Mouse (Mus musculus): ENCODE data around the gene Stac2. TPM values are rescaled to one million over a fixed set of nuclear protein-coding genes. Genes with fewer than 3 reads are reported as not detected.

Stac2 gene
- polyA plus RNA-seq, 1 experiment from 2014 or later, result 3.9 TPM

DNA sequence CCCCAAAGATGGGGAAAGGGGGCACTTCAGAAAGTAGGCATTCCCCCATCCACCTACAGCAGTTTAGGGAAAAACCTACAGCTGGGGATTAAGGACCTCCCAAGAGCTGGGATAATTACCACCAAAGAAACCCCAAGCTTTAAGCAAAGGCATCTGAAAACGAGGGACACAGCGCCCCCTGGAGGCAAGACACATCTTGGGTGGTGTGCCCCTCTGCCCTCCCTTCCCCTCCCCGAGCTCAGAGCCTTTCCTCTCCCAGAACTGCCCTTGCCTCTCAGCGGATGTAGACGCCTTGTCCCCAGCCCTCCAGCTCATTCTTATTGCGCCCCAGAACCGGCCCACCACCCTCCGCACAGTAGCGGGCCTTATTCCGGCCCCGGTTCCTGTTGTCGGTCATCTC lies 50.6 kb downstream of the Stac2 start:
- WGBS, result 9% methylated on average over 12 of the region's 12 CpGs
- H3K4me3 ChIP-seq, result no peak overlapping the region
- H3K27me3 ChIP-seq (replicated peaks), result no peaks in the 10 kb centered on the region
- no peak for ATAC-seq (replicated peaks)
- H3K4me1 ChIP-seq, result peaks cover 9% of the 10 kb centered on the region; the same call in 1 of the 2 replicates
- H3K9me3 ChIP-seq, result no peaks in the 10 kb centered on the region
- no peak overlapping the region for H3K27ac ChIP-seq
- H3K36me3 ChIP-seq (replicated peaks), result peaks cover 16% of the 10 kb centered on the region
- no peak overlapping the region for H3K4me2 ChIP-seq
- H3K9ac ChIP-seq, result no peak overlapping the region

DNA sequence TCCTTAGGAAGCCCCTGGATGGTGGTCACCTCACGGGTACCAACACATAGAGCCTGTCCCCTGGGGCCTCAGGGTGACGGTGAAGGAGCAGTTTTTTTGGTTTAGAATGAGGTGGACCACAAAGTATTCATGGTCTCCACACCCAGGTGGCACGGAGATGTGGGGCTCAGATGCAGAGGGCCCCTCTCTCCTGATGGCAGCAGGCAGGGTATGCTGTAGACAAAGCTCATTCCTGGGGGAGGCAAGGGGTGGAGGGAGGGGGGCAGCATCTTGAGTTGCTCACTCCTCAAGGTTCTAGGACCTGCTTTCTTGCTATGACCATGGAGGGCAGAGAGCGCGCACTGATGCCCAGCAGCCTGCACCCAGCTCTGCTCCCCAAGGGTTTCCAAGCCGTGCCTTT lies 51.3 kb downstream of the Stac2 start:
- Histone ChIP-seq H3K9me3 (no peaks in the 10 kb centered on the region), H3K27ac (no peak overlapping the region), H3K4me2 (no peak overlapping the region), H3K4me1 (peaks cover 9% of the 10 kb centered on the region; the same call in 1 of the 2 replicates), H3K4me3 (no peak overlapping the region), H3K27me3 (replicated peaks) (no peaks in the 10 kb centered on the region), H3K36me3 (replicated peaks) (peaks cover 16% of the 10 kb centered on the region), H3K9ac (no peak overlapping the region)
- 60% methylated on average over 6 of the region's 6 CpGs for WGBS
- no peak for ATAC-seq (replicated peaks)

DNA sequence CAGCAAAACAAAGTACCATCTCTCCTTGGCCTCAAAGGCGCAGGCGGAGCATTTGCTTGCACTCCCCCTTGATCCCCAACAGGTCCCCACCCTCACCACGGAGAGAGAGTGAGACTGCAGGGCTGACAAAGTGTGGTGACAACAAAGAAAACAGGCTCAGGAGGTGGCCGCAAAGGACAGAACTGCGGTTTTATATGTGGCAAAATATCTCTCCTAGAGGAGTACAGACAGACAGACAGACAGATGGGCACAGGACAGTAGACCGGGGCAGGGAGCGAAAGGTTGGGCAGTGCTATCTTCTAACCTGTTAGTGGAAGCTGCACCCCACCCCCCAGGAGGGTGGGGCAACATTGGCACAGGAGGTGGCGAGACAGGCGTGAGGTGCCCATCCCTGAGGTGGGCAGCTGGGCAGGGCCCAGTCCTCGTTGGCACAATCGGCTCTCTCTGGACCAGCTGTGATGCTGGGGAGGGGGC lies 51.9 kb downstream of the Stac2 start:
- H3K4me3 ChIP-seq, result no peak overlapping the region
- H3K9me3 ChIP-seq, result no peaks in the 10 kb centered on the region
- H3K9ac ChIP-seq, result no peak overlapping the region
- no peak for ATAC-seq (replicated peaks)
- peaks cover 9% of the 10 kb centered on the region; the same call in 1 of the 2 replicates for H3K4me1 ChIP-seq
- peaks cover 16% of the 10 kb centered on the region for H3K36me3 ChIP-seq (replicated peaks)
- no peaks in the 10 kb centered on the region for H3K27me3 ChIP-seq (replicated peaks)
- H3K4me2 ChIP-seq, result no peak overlapping the region
- WGBS, result 37% methylated on average over 11 of the region's 11 CpGs
- H3K27ac ChIP-seq, result no peak overlapping the region

DNA sequence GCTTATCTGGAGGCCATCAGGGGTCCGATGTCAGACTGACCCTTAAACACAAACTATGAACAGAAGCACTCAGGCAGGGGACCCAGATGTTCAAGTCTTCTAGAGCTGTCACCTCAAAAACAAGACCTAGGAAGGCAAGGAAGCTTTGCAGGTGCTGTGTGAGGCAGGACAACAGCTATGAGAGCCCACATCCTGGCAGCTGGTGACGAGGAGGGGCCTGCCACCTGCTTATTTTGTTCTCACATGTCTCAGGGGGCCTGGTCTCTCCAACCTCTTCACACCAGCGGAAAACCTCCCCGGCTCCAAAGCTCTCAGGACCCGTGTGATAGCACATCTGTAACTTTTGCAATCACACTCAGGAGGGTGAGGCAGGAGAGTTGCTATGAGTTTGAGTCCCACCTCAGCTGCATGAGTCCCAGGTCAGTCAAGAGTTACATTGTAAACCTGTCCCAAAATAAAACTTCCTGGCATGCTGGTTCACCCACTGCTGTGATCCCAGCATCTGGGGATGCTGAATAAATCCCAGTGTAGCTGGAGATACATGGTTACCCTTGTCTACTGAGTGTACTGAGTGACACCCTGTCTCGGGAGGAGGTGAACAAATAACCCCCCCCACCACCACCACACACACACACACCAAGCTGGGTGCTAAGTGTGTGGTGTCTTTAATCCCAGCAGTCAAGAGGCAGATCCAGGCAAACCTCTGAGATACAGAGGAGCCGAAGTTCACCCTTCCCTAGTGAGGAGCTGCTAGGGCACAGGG lies 52.7 kb downstream of the Stac2 start:
- Histone ChIP-seq H3K27ac (no peak overlapping the region), H3K4me2 (no peak overlapping the region), H3K9me3 (no peaks in the 10 kb centered on the region), H3K9ac (no peak overlapping the region), H3K27me3 (replicated peaks) (0 out of 2 replicates have a peak, but pooled peaks cover 3% of the 10 kb centered on the region), H3K4me3 (no peak overlapping the region), H3K36me3 (replicated peaks) (peaks cover 14% of the 10 kb centered on the region), H3K4me1 (peaks cover 14% of the 10 kb centered on the region)
- no peak for ATAC-seq (replicated peaks)
- WGBS, result 47% methylated on average over 7 of the region's 7 CpGs

DNA sequence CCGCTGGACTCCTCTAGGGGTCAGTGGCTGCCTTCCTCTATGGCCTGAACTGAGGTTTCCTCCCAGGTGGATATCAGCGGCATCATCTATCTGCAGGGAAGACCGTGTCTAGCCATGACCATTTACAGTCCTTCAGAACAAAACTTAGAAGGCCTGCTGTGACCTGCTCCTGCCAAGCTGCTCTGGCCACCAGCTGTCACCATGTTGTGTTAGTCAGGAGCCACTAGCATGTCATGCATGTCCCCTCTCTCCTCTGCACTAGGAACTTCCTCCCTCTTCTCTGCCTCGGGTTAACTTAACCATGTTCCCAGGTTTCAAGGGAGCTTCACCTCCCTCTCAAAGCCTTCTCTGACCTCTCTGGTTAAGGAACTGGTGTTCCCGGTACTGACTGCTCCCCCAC lies 53.5 kb downstream of the Stac2 start:
- H3K4me2 ChIP-seq, result no peak overlapping the region
- H3K36me3 ChIP-seq (replicated peaks), result peaks cover 6% of the 10 kb centered on the region
- WGBS, result 66% methylated on average over 5 of the region's 5 CpGs
- H3K9ac ChIP-seq, result no peak overlapping the region
- no peak for ATAC-seq (replicated peaks)
- H3K27me3 ChIP-seq (replicated peaks), result peaks cover 4% of the 10 kb centered on the region; the same call in 1 of the 2 replicates
- H3K4me1 ChIP-seq, result peaks cover 22% of the 10 kb centered on the region
- no peak overlapping the region for H3K4me3 ChIP-seq
- H3K27ac ChIP-seq, result no peak overlapping the region
- no peaks in the 10 kb centered on the region for H3K9me3 ChIP-seq

DNA sequence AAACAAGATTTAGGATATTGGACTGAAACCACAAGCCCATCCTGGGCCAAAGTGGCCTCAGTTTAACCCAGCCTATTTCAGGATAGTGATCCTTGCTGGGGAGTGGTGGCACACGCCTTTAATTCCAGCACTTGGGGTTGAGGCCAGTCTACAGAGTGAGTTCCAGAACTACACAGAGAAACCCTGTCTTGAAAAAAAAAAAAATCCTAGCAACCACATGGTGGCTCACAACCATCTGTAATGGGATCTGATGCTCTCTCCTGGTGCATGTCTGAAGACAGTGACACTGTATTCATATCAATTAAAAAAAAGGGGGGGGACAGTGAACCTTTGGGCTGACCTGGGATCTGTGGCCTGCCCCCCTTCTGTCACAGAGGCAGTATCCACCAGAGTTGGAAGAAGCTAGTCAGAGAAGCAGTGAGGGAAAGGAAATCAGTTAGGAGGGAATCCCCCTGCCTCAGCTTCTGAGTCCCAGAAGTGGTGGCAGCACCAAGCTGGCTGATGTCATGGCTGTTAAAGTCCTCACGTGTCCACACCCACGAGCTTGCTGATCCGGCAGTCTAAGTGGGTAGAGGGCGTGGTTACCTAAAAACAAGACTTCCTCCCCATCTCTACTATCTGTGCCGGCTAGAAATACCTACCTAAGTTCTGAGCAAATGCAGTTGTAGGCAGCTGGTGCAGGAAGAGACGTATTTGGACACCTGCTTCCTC lies 54.2 kb downstream of the Stac2 start:
- Histone ChIP-seq H3K9me3 (no peaks in the 10 kb centered on the region), H3K36me3 (replicated peaks) (no peaks in the 10 kb centered on the region), H3K4me3 (no peak overlapping the region), H3K27ac (no peak overlapping the region), H3K4me1 (peaks cover 25% of the 10 kb centered on the region), H3K27me3 (replicated peaks) (peaks cover 9% of the 10 kb centered on the region; the same call in 1 of the 2 replicates), H3K4me2 (no peak overlapping the region), H3K9ac (no peak overlapping the region)
- 68% methylated on average over 7 of the region's 7 CpGs for WGBS
- ATAC-seq (replicated peaks), result no peak

DNA sequence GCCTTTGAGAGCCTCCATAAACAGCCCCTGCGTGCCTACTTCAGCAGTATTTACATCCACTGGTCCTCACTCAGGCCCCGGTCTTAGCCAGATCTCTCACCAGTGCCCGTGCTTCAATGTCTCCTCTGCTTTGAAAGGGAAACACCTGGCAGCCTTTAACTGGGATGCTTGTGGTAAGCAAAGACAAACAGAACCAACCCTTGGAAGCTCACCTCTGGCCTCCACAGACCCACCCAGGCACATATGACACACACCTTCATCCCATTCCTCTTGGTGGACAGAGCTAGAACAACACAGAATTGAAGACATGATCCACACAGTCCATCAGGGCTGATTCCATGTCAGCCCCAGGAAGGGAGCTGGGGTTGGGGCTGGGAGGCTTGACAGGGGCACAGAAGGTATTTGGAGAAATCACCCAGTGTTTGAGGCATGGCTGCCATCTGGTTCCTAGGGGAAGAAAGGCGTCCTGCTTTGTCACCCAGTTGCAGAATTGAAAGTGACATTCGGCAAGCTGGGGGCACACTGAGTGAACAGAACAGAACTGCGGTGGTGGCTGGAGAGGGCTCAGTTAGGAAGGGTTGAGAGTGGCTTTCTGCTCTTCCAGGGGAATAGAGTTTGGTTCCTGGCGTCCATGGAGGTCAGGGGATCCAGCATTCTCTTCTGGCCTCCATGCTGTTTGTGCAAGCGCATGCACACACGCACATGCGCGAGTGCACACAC lies 55.0 kb downstream of the Stac2 start:
- Histone ChIP-seq H3K4me2 (no peak overlapping the region), H3K9me3 (no peaks in the 10 kb centered on the region), H3K4me1 (peaks cover 24% of the 10 kb centered on the region), H3K27ac (no peak overlapping the region), H3K4me3 (no peak overlapping the region), H3K27me3 (replicated peaks) (peaks cover 9% of the 10 kb centered on the region; the same call in 1 of the 2 replicates), H3K9ac (no peak overlapping the region), H3K36me3 (replicated peaks) (no peaks in the 10 kb centered on the region)
- WGBS, result 82% methylated on average over 11 of the region's 11 CpGs
- no peak for ATAC-seq (replicated peaks)

DNA sequence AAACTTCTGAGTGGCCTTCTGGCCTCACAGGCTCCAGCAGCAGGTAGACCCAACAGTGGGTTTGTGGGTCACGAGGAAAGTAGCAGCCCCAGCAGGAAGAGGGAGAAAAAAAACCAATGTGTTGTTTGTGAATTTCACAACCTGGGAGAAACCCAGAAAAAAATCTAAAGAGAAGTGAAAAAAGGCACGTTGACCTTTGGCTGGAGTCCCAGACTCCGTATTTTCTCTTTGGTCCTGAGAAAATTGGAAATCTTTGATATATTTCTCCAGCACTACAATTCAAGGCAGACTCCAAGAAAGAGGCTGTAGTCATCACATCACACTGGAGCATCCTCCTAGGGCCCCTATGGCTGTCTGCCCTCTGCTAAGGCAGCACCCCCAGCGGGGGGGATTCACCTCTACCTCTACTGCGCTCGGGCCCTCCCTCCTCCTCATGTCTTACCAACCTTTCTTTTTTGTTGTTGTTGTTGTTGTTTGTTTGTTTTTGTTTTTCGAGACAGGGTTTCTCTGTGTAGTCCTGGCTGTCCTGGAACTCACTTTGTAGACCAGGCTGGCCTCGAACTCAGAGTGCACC lies 55.8 kb downstream of the Stac2 start:
- Histone ChIP-seq H3K9ac (no peak overlapping the region), H3K36me3 (replicated peaks) (no peaks in the 10 kb centered on the region), H3K27ac (no peak overlapping the region), H3K4me3 (no peak overlapping the region), H3K9me3 (no peaks in the 10 kb centered on the region), H3K4me1 (peaks cover 19% of the 10 kb centered on the region), H3K27me3 (replicated peaks) (peaks cover 9% of the 10 kb centered on the region; the same call in 1 of the 2 replicates), H3K4me2 (no peak overlapping the region)
- WGBS, result 80% methylated on average over 8 of the region's 8 CpGs
- ATAC-seq (replicated peaks), result no peak

DNA sequence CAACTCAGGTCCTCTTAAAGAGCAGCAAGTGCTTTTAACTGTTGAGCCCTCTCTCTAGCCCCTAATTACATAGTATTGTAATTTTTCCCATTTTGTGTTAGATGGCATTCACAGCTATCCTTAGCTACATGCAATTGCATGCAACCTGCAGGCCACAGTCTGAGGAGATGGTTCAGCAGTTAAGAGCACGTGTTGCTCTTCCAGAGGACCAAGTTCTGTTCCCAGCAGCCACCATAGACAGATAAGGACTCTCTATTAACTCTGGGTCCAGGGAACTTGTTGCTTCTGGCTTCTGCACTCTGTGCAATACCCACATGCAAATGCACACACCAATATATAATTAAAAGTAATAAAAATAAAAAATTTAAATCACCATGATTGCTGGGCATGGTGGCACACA lies 56.6 kb downstream of the Stac2 start:
- Histone ChIP-seq H3K4me1 (peaks cover 19% of the 10 kb centered on the region), H3K36me3 (replicated peaks) (no peaks in the 10 kb centered on the region), H3K4me2 (no peak overlapping the region), H3K9me3 (no peaks in the 10 kb centered on the region), H3K27ac (no peak overlapping the region), H3K4me3 (no peak overlapping the region), H3K9ac (no peak overlapping the region), H3K27me3 (replicated peaks) (peaks cover 9% of the 10 kb centered on the region; the same call in 1 of the 2 replicates)
- no peak for ATAC-seq (replicated peaks)
- 47% methylated on average over 1 of the region's 1 CpGs for WGBS

DNA sequence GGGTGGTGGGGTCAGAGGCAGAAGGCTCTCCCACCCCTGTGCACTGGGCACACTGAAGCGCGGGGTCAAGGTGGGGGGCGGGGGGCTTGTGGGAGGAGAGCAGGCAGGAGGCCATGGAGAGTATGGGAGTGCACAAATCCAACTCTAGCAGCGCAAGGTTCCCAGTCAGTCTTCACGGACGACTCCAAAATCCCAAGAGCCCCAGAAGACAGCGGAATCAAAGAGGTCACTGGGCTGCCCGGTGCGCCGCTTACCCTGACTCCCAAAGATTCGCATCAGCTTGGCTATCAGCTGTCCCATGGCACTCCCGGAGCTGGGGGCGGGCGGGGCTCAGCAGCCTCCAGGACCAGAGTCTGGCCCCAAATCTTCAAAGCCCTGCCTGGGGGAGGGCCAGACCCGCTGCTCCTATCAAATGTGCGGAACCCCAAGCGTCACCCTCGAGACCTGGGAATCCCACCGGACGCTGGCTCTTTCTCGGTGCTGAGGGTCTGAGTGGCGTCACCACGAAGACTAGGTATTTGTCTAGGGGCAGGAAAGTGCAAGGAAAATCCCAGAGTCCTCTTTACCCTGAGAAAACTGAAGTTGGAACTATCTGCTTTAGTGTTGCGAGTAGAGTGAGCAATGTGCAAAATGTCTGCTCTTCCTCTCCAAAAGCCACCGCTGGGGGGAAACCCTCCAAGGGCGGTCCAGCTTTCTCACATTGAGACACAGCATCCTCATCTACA lies 57.5 kb downstream of the Stac2 start, which contains the start of gene Arl5c:
Gene Arl5c (minus strand): TSS at position 618 of the 725 bp plus-strand sequence.
- Histone ChIP-seq H3K9ac (peak within 1 kb of the TSS; percentile 28), H3K9me3 (no peaks in the 10 kb centered on the region), H3K27ac (no peak within 1 kb of the TSS), H3K4me2 (peak within 1 kb of the TSS; percentile 80), H3K4me1 (peaks cover 19% of the 10 kb centered on the region), H3K4me3 (peak within 1 kb of the TSS; percentile 41), H3K27me3 (replicated peaks) (peaks cover 9% of the 10 kb centered on the region; the same call in 1 of the 2 replicates), H3K36me3 (replicated peaks) (no peaks in the 10 kb centered on the region)
- peak; percentile 54 for ATAC-seq (replicated peaks)
- under 1% methylated on average over 26 of the region's 26 CpGs for WGBS

DNA sequence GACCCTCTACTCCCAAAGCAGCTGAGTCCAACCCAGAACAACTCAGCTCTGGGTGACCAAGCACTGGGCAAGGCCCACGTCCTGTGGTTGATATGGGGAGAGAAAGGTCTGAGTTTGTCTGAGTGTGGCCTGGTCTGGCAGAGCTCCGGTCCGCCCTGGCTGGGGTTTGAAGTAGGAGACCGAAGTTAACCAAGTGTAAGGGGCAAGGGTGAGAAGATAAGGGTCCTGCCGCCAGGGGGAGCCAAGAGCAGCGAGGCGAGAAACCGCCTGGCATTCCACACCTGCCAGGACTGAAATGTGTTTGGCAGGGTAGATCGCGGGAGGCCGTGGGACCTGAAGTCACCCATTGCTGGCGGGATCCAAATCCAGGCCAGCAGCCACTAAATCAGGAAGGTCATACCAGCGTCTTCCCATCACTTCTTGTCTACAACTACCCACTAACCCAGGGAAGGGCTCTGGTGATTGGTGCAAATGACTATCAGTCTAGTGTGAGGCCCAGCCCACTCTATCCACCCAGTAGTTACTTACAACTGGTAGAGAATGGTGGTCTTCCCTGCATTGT lies 58.6 kb downstream of the Stac2 start:
- Histone ChIP-seq H3K27ac (no peak overlapping the region), H3K9me3 (no peaks in the 10 kb centered on the region), H3K9ac (peak overlapping the region; percentile 28; the same call in 1 of the 2 replicates), H3K27me3 (replicated peaks) (peaks cover 9% of the 10 kb centered on the region; the same call in 1 of the 2 replicates), H3K4me1 (peaks cover 27% of the 10 kb centered on the region), H3K36me3 (replicated peaks) (no peaks in the 10 kb centered on the region), H3K4me3 (peak overlapping the region; percentile 41), H3K4me2 (peak overlapping the region; percentile 80)
- WGBS, result 7% methylated on average over 13 of the region's 13 CpGs
- peak; percentile 61; the same call in 1 of the 2 replicates for ATAC-seq (replicated peaks)
